Mouse (Mus musculus) liver, embryonic 14.5 days (tissue): ENCODE measurements around the gene Olfr1019.

Source experiments
- CTCF ChIP-seq: IDR thresholded peaks from 2 replicates; pipeline ENCODE4 v1.5.1; 2016; ENCODE audit warnings: antibody characterized with exemption, low read depth, control low read depth
- EP300 ChIP-seq: IDR thresholded peaks from 2 replicates; pipeline ENCODE4 v1.6.1; 2016; ENCODE audit warnings: antibody characterized with exemption, low read depth

- no peak for TF ChIP-seq CTCF
- no peak for TF ChIP-seq EP300
These were observed 27.1 kb downstream of the Olfr1019 start, which contains the start of gene Olfr1018 for GRCm38 (mm10) chr2:85818179-85818578.
